Mouse (Mus musculus) kidney, adult 8-10 months (tissue): Measurements from ENCODE around the gene Ppif.

Experiments used
- DNase-seq, 2 experiments: peaks; one replicate each; pipeline ENCODE4 v3.0.0; 2022

Ppif gene

DNA sequence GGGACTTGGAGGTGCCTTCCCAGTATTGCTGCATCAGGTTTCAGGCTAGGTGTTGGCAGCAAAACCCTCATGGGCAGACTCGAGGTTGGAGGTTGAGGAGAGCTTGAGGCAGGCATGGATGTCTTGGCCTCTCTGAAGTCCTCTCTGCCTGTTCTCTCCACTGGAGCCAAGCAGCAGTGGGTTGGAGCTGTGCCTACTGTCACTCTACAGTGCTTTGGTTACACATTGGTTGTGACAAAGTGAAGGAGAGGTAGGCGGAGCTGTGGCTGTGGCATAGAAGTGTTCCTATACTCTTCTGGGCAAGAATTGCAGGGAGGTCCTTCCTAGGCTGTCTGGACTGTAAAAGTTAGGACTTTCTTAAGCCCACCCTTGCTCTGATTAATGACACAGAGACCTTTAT is 2.4 kb downstream of the Ppif start:
- DNase-seq: no peak

DNA sequence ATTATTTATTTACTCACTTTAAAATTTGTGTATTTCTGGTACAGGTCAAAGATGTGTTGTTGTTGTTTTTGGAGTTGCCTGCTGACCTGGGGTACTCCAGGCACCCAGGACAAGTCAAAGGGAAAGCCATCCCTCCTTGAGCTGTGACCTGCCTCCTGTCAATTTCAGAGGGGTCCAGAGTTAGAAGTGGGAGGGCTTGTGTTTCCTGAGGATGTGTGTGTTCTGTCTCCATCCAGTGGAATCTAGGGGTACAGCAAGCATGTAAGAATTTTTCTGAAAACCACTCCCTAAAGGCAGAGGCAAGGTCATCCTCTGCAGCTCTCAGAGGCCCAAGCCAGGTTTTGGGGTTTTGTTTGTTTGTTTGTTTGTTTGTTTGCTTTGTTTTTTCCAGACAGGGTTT is 8.0 kb downstream of the Ppif start:
- DNase-seq: no peak

DNA sequence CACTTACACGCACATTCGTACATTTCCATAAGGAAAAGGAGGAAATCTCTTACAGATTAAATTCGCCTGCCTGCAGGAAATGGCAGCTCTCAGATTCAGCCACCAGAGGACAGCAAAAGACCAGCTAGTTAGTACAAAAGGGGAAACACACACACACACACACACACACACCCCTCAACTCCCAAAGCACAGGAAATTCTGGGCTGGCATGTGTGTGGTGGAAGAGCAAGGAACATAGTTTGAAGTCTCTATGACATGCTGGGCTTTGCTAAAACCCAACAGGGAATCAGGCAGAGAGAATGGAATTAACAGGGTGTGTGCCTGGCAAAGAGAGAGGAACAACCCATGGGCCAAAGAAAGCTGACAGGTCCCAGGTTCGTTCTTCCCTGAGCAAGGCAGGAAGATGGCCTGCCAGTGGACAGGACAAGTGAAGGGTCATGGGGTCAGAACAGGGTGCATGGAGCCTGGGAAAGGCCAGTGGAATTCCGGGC is 13.8 kb downstream of the Ppif start:
- DNase-seq: peak in 1 of 2 experiments; percentile 53

GRCm38 (mm10) chr14:25708451-25708850 is 14.5 kb downstream of the Ppif start:
- peak; percentile 28 to 33 for DNase-seq

- DNase-seq: no peak
These were observed 15.0 kb downstream of the Ppif start for GRCm38 (mm10) chr14:25708917-25709316.

- DNase-seq: no peak
These were observed 16.1 kb downstream of the Ppif start for GRCm38 (mm10) chr14:25710073-25710472.

DNA sequence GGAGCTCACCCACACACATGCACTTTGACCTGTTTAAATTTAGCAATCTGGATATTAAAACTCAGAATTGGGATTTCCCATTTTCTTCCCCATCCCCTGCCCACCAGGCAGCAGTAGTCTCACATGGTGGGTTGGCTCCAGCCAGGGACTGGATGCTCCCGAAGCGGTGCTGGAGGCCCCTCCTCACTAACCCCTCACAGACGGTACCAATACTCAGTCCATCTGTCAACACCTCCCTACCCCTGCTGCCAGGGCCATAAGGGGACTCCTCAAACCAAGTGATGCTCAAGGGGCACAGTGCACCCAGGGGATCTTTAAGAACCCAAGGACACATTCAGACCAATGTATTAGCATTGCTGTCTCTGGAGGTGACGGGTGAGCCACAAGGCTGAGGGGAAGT is 16.7 kb downstream of the Ppif start:
- DNase-seq: no peak

GRCm38 (mm10) chr14:25711177-25711576 is 17.2 kb downstream of the Ppif start:
- DNase-seq: no peak

DNA sequence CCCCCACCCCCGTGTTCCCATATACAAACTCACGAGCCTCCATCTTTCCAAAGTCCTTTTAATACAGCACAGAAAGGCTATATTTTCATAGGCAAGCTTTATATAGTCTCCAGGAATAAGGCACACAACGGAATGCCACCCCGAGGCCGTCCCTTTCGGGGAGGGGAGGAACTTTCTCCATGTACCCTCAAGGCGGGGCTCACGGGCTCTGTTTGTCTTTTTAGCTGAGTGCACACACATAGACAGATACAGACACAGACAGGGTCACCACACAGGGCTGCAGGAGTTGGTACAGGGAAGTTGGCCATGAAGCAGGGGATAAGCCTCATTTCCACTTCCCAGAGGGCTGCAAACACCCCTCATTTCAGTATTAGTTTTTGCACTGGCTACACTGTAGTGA is 17.6 kb downstream of the Ppif start:
- no peak for DNase-seq

DNA sequence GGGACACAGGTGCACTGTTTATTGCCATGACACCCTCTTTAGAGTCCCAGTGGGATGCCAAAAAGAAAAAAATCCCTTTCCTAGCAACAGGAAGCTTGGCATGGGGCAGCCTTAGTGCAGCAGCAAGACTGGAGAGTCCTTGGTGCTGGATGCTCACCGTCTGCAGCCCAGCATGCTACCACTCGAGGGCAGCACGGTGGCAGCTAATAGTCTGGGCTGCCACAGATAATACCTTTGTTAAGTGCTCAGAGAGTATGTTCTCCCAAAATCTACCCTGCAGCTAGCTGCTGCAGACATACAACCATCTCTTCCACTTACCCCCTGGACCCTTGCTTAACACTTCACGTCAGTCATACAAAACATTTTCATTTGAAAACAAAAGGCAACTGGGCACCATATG is 19.5 kb downstream of the Ppif start:
- DNase-seq: no peak

GRCm38 (mm10) chr14:25716528-25716927 is 22.6 kb downstream of the Ppif start:
- no peak for DNase-seq

DNA sequence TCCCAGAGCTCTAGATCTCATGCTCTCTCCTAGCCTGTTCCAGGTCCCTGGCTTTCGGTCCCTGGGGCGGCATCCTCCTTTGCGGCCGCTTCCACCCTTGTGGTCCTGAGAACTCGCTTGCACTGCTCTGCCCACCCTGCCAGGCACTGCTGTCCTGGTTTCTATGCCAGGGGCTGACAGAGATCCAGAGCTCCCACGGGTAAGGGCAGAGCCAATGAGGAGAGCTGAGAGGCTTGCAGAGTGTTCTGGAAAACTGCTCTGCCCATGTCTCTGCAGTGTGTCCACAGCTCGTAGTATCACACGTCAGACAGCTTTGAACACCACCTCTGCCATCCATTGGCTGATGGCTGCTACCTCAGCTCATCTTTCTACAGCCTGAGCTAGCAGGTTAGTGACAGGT is 23.8 kb downstream of the Ppif start:
- DNase-seq: no peak

DNA sequence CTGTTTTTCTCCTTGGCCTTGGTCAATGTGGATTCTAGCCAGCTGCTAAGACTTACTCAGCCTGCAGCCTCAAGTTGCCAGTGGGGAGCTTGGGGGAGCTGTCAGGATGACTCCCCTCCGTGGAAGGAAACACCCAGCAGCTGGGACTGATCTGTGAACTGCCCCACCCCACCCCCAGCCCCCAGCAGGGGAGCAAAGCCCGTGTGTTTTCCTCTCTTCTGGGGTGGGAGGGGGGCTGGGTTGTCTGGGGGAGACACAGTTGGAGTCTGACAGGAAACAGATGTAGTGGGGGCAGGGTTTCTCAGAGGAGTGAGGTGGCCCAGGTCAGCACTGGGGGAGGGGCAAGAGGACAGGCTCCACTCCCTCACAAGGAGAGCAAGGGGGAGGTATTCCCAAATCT is 24.5 kb downstream of the Ppif start:
- no peak for DNase-seq

DNA sequence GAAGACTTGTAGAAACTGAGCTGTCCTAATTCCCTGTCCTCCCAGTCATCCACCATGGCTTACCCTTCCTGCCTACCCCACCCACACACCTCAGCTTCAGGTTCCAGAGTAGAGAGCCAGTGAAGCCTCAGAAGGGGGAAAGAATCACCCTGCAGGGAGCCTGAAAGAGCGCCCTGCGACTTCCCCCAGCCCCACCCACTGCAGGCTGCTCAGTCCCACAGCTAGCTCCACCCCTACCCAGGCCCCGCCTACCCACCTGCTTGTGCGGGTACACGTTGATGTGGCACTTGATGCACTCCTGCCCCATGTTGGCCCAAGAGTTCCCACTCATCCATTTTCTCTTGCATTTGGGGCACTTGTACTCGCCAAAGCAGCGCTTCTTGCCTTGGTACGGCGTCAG is 25.4 kb downstream of the Ppif start:
- no peak for DNase-seq

DNA sequence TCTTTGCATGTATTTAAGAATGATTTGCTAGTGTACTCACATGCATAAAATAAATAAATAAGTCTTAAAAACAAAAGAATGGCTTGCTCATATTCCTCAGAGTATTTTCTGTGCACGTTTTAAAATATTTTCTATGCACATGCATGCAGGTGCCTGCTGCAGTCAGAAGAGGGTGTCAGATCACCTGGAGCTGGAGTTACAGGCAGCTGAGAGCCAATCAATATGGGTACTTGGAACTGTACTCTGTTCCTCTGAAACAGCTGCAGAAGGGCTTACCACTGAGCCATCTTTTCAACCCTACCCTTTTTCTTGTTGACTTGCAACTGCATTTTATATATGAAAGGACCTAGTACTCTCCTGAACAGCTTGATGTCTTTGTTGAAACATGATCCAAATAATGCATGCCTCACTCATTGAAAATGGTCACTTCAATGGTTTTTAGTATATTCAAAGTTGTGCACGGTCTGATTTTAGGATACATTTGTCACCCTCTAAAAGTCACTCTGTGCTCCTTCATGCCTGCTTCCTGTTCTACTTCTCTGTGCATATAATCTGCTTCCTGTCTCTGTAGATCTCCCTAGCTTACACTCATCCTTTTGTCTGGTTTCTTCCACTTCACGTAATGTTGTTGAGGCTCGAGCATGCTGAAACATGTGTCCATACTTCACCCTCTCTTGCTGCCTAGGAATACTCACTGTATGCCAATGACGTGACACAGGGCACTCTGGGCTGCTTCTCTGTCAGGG is 27.2 kb downstream of the Ppif start:
- no peak for DNase-seq

GRCm38 (mm10) chr14:25725032-25725497 is 31.1 kb downstream of the Ppif start:
- peak; percentile 20 to 38 for DNase-seq

- DNase-seq: peak; percentile 38 to 42
These were observed 31.7 kb downstream of the Ppif start for GRCm38 (mm10) chr14:25725690-25726089.

DNA sequence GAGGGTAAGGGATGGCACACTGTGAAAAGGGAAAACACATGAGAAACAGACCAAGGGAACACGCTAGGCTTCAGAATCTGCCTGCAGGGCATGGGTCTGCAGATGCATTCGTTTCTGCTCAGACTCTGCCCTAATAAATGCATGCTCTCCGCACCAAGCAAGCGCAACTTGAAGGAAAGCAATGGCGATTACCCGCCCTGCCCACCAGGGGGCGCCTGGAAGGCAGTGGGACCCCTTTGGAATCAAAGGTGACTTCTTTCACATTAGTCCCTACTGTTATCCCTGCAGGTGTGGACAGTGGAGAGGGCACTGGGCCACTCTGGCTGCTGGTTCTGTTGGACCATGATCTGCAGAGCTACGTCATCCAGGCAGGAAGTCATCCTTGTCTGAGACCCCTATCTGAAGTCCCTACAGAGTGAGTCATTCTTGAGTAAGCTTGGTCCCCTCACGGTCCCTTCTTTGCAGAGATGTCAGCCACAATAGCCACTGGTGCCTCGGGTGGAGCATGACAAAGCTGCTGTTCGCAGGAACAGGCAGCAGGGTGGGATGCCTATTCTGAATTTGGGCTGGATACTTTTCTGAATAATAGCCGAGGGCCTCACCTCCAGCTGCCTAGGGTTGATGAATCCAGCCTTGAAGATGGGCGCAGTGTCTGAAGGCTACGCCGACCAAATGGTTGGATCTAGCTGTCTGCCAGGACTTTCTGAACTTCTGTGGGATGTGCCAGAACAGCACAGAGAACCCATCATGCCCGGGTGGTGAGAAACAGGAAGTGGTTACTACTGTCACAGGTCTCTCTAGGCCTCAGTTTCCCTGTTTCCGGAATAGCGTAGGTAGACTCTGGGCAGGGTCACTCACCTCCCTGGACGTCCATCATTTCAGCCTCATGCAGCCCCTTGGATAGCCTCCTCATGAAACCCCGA is 32.5 kb downstream of the Ppif start:
- DNase-seq: peak in 1 of 2 experiments; percentile 55

DNA sequence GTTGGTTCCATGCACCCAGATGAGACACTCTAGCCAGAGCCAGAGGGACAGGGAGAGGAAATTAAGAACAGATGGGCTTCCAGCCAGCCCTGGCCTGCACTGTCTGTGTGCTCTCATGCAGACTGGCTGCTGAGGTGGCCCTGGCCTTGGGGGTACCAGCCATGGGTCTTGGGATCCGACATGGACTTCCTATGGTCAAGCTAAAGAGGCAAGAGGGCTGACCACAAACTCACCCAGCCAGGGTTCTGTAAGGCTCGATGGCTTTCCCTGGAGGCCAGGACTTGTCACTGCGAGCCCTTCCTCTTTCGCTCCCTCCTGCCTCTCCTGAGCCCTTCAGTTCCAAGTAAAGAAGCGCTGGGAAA is 33.2 kb downstream of the Ppif start:
- DNase-seq: no peak

GRCm38 (mm10) chr14:25734736-25735716 is 41.1 kb downstream of the Ppif start:
- no peak for DNase-seq

DNA sequence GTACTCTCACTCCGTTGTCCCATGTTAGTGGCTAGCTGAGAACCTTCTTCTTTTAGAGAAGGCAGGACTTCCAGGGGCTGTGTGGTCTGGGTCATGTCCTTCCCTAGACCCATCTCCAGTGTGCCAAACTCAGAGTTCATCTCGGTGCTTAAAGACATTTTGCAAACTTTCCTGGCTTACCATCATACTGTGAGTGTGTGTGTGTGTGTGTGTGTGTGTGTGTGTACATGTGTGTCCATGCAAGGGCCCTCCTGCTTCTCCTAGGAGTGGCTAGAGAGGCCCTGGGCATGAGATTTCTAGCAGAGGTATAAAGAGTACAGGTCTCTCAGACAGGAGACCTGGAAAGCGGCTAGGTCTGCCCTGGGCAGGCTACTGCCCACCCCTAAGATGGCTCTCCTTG is 42.2 kb downstream of the Ppif start:
- DNase-seq: no peak

- peak; percentile 42 to 45 for DNase-seq
These were observed 42.6 kb downstream of the Ppif start for GRCm38 (mm10) chr14:25736589-25736988.

DNA sequence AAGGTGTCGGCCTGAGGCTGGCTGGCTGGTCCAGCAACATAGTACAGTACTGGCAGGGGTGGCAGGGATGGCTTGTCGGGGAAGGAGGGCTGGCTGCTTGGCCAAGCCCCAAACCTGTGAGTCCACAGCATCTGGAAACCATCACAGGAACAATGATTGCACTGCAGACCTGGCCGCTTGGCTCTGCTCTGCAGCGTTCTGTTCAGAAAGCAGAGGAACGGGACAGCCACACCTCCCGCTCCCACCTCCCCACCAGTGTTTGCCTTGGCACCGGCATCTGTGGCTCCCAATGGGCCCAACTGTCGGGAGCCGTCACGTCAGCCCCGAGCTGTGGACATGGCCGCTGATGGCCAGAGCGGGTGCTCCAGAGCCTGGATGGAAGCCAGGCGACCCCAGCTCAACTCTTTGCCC is 44.6 kb downstream of the Ppif start:
- no peak for DNase-seq
